Mouse (Mus musculus) testis, postnatal 10 days (tissue): ENCODE results near the gene Tmem206.

ENCODE experiments used
- DNase-seq: peaks from one replicate; pipeline ENCODE4 v3.0.0; 2021; ENCODE audit warnings: low spot score

Gene Tmem206

DNA sequence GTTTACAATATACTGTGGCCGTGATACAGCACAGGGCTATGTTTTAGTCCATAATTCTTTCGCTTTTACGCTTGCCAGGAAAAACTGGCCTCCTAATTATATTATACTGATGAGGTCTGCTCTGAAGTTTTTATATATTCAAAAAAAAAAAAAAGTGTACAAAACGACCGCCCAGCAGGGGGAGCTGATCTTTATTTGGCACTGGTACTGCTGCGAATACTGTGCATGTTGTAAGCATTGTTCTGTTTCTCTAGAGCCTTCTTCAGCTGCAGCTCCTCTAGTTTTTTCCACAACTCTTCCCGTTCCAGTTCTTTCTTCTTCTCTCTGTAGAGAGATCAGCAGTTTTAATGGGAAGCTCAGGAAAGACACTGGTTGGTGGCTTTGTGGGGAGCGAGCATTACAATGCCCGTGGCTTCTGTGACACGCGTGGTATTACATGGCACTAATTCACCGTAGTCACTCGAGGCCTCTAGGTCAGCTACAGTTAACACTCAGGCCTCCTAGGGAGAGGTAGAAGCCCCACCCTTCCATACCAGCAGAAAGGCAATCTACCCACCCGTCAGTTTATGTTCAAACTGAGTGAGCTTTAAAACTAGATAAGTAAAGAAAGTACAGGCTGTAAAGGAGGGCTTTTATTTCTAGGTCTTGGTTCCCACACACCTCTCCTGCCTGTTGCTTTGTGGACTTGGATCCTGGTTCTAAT, 27.2 kb downstream of the Tmem206 start:
- DNase-seq, result peak; percentile 88

DNA sequence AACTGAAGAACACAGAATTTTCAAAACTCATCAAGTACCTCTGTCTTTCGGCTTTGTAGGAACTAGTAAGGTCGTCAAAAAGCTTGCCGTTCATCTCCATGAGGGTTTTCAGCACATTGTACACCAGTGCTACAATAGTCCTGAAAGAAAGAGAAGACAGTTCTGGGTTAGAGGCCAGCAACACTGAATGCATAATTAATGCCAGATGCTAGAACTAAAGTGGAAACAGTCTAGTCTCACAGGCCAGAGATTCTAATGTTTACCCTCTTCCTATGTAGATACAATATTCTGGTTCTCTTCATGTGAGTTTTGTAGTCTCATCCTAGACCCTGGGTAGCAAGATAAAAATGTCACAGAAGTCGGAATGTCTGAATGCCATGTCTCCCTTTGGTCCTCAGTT, 28.1 kb downstream of the Tmem206 start:
- no peak for DNase-seq

DNA sequence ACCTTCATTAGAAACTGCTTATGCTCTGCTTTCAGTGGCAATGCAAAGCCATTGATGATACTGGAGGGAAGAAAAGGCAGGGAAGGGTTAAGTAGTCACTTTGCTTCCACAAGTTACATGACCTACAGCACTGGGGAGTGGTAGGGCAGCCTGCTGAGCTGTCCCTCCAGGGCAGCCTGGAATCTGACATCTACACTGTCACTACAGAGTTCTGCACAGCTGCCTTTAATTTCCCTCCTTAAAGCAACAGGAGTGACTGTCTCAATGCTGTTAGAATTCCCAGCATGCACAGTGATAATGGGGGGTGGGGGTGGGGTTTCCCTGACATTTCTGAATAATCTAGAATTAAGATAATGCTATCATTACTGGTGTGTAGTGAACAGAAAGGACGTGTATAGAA, 31.2 kb downstream of the Tmem206 start:
- DNase-seq, result no peak

DNA sequence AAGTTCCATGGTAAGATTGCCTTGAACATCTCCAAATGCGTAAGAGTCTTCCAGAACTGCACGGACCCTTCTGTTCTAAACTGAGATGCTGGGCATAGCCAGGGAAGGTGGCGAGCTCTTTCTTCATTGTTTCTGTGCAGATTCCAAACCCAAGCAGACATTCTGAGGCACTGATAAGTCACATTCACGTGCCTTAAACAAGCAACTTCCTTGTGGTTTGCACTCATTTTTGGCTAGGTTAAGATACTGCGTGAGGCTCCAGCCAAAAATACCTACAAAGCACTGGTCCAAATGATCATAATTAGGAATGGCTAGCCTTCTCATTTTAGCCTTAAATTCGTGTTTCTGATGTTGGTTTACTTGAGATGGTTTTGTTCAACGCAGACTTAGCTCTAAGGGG, 33.8 kb downstream of the Tmem206 start:
- DNase-seq, result no peak

DNA sequence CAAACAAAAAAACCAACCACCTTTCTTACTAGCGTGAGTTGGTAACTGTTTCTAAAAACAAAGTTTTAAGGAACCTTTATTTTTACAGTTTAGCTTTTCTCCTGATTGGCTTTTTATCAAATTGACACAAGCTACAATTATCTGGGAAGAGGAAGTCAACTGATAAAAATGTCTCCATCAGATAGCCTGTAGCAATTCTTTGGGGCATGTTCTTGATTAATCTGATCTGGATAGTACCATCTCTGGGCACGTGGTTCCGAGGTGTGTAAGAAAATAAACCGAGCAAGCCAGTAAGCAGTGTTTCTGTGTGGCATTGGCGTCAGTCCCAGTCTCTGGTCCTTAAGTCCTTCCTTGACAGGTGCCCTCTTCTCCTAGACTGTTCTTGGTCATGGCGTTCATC, 36.7 kb downstream of the Tmem206 start:
- no peak for DNase-seq

DNA sequence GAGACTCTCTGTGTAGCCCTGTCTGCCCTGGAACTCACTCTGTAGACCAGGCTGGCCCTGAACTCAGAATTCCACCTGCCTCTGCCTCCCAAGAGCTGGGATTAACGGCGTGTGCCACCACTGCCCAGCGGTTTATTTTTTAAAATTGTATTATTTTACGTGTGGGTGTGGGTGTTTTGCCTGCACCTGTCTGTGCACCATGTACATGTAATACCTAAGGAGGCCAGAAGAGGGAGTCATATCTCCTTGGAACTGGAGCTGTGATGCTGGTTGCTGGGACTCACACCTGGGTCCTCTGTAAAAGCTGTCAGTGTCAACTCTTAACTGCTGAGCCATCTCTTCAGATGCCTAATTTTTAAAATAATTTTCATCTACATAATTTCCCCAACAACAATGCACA, 38.8 kb downstream of the Tmem206 start:
- no peak for DNase-seq

DNA sequence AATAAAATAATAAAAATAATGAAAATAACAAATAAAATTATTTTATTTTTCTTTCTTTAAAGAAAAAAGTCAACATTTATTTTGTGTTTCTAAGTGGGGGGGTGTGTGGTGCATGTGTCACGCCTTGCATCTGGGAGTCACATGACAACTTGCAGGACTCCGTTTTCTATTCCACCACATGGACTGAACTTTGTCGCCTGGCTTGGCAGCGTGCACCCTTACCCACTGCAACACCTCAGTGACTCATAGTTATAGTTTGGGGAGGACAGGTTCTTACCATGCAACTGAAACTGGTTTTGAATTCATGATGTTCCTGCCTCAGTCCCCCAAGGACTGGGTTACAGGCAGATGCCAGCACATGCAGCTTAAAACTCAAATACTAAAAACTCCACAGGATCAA, 42.5 kb downstream of the Tmem206 start:
- no peak for DNase-seq

DNA sequence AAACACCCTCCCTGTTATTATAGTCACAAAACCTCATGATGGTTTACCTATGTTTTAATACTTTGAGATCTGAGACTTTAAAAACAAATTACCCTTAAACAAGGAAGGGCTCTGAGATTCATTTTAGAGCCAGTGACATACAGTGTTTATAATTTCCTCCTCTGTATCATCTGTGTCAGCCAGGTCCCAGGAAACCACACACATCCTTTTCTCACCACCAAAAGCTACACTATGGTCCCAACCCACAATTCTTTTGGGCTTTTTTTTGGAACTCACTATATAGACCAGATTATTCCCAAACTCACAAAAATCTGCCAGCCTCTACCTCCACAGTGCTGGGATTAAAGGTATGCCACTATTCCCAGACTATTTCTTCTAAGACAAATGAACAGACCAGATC, 43.4 kb downstream of the Tmem206 start:
- DNase-seq, result no peak

DNA sequence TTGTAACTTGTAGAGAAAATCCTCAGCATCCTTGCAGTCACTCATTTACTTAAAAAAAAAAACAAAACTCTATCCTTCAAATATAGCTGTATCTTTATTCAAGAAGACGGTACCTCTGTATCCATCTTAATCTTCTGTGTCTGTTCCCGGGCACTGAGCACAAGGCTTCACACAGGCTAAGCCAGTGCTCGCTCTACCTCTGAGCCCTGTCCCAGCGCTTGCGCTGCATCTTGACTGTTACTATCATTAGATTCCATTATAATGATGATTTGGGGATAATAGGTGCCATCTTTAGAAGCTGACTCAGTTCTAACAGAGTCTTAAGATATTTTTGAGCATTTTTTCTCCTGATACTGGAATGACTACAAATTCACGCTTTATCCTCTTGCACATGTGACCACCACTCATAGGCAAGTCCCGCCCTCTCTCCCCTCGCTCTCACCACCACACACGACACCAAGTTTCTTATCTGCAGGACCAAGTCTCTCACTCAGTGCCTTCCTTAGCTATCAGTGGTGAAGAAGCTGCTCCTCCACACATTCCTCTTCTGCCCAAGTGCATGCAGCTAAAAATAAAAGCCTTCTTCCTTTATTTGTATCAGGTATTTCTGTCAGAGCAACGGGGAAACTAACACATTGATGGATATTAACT, 49.4 kb downstream of the Tmem206 start:
- DNase-seq, result no peak

DNA sequence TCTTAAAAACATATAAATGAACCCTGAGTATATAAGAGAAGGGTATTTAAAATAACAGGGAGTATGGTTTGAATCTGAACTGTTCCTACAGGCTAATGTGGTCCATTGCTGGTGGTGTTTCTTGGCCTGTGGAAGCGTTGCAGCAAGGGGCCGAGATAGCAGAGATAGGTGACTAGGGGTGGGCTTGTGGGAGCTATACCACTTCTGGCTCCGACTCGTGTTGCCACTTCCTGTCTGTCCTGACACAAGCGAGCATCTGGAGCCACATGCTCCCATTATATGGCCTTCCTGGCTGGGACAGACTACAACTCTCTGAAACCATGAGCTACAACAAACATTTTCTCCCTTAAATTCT, 49.9 kb downstream of the Tmem206 start:
- no peak for DNase-seq

DNA sequence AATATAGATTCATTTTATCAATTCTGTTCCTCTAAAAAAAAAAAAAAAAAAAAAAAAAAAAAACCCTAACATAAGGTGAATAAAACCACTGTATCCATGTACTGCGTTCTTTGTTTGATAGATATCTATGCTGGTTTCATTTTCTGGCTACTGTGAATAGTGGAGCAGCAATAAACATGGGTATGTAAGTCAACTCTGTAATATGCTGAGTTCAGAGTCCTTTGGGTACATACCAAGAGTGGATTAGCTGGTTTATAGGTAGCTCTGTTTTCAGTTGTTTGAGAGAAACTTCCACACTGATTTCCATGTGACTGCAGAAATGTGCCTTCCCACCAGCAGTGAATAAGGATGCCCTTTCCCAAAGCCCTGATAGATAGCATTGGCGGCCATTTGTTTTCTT, 52.4 kb downstream of the Tmem206 start:
- DNase-seq, result no peak

DNA sequence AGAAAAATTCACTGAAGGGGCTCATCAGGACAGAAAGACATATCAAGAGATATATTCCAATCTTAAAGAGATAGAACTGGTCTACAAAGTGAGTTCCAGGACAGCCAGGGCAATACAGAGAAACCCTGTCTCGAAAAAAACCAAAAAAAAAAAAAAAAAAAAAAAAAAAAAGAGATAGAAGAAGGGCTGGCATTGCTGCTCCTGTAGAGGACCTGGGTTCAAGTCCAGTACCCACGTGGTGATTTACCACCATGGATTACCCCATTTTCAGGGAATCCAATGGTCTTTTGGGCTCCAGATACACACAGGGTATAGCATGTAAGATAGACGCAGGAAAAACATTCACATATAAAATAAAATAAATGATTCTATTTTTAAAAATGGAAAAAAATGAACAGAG, 55.1 kb downstream of the Tmem206 start:
- no peak for DNase-seq

DNA sequence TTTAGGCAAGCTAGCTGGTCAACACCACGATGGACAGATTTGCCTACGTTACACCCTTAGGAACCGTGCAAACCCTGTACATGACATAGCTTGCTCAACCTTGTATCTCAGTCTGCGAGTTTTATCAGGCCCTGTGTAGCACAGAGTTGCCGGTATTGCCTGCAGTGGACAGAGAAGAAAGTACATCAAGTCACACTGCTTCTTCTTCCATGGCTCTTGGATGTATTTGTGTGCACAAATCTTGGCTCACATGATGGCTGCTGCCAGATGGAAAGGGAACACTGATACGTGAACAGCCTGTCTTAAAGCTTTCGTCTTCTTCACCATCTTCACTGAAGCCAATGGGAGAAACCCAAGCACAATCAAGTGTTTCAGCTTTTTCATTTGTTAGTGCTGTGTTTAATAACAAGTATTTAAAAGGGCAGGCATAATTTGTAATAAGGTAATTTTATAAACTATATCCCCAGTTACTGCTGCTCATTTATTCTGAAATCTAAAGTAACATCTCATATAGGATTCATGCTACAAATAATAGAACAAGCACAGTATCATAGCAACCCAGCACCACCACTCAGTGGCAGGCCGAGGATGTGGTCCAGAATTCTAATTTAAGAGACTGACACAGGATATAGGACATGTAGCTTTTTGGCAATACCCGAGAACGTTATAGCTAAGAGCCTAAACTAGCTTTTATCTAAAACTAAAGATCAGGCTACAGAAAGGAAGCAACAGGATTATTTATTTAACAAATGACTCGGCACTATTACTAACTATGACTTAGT, 56.4 kb downstream of the Tmem206 start:
- no peak for DNase-seq

DNA sequence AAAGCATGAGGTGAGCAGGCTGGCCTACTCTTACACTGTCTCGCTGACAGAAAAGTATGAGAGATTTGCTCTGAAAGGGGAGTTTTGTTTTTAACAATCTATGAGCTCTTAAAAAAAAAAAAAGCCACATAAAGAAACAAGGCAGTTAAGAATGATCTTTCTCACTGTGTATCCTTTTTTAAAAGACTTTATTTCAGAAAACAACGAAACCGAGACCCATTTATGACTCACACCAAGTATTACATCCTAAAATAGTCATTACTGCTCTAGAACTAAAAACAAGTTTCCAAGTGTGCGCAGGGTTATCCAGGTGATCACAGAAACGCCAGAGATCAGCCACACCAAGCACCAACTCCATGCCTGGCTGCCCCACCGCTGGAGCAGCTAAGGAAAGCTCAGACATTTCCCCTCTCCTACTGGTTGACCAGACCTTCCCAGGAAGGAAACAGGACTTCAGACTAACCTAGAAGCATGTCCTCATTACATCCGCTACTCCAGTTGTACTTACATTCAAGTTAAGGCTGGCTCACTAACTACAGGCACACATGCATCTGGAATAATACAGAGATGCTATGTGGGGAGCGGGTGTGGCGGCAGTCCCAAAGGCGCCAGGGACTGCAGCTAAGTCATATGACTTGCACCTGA, 59.2 kb downstream of the Tmem206 start:
- no peak for DNase-seq

DNA sequence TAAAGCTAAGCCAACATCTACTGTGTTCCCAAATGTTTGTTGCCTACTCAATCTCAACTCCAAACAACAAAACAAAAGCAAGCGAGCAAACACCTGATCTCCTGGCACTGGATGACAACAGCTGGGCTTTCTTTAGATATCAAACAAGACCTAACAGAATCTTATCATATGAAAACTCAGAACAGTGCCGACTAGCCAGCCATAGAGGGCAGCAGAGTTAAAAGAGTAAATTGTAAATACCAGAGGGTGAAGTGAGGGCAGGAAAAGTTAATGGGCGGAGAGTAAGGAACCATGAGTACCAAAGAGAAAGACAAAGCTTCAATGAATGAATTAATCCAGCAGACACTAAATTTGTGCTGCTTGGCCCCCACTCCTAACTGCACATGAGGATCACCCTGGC, 65.6 kb downstream of the Tmem206 start:
- peak; percentile 54 for DNase-seq

DNA sequence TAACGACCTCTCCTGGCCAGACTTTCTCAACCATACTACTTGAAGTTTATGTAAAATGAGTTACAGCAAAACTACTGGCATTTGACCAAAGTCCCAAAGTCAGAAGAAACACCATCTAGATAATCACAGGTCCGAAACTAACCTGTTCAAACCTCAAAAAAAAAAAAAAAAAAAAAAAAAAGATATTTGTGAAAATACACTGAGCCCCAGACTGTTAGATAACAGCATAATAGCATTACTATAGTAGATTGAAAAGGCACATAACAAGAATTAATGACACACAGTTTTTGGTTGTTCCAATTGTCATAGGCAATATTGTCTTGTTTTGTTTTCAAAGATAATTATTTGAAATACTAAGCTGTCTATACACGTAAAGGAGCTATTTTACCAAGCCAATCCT, 67.8 kb downstream of the Tmem206 start:
- DNase-seq, result no peak

DNA sequence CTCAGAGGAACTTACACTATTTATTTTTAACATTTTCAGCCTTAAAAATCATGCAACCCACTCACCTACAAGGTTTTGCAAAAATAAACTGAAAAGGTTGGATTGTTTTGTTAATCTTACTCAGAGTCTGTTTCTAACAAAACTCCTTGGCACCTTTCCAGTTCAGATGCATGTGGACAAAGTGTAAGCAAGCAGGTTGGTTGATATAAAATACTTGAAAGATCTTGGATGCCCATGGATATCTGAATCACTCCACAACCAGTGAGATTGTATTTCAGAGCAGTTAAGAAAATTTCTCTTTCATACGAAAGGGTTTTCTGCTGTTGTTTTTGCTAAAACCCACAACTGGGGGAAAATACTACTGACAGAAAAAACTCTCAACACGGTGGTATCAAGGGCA, 68.4 kb downstream of the Tmem206 start:
- DNase-seq, result no peak

DNA sequence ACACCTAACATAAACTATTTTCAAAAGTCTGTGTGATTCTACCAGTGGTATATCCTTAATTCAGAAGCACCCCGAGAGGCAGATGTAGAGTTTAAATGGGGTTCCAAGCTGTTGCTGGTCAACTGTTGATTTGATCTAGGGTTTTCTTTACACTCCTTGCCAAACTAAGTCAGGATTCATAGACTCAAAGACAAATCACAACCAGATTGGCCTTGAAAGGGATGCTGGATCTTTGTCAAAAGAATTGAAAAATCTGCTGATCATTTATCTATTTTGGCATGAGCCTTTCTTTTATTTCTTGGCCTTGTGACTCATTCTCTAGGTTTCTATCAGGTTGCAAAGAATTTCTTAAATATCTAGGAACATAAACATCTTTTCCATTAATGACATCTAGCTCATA, 69.5 kb downstream of the Tmem206 start:
- DNase-seq, result no peak

DNA sequence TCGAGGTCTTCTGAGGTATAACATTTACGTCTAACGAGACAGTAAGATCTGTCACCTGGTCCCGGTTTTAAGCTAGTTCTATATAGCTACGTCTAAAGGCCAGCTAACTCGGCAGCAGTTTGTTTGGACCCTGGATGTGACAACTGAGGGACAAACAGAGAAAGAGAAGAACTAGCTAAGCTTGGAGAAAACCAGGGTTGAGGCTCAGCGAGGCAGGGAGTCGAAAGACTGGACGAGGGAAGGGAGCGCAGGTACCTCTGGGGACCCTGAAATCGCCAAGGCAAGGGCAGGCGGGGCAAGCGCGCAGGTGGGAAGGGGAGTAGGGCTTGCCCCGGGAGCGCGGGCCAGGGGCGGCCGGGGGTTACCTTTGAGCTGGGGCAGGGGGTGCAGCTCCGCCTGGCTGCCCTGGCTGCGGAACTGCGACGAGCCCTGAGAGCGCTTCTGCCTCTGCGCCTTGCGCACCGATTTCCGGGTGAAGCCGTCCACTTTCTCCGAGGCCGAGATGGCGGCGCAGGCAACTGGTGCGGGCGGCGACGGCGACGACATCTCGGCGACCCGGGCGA, 70.2 kb downstream of the Tmem206 start:
- peak; percentile 70 for DNase-seq

DNA sequence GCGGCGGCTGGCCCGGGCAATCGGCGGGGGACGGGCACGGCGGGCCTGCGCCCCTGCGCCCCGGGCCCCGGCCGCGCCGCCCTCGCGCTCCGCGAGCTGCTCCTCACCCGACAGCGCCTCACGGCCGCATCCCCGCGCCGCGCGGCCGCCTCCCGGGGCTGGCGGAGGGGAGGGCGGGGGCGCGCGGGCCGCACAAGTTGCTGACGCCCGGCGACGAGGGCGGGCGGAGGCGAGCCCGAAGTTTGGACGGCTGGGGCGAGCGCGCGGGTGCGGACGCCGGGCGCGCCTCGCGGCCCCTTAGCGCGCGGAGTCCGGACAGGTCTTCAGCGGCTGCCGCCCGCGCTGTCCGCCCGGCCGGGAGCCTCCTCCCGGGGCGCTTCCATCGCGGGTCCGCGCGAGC, 70.7 kb downstream of the Tmem206 start:
- DNase-seq, result peak; percentile 75

DNA sequence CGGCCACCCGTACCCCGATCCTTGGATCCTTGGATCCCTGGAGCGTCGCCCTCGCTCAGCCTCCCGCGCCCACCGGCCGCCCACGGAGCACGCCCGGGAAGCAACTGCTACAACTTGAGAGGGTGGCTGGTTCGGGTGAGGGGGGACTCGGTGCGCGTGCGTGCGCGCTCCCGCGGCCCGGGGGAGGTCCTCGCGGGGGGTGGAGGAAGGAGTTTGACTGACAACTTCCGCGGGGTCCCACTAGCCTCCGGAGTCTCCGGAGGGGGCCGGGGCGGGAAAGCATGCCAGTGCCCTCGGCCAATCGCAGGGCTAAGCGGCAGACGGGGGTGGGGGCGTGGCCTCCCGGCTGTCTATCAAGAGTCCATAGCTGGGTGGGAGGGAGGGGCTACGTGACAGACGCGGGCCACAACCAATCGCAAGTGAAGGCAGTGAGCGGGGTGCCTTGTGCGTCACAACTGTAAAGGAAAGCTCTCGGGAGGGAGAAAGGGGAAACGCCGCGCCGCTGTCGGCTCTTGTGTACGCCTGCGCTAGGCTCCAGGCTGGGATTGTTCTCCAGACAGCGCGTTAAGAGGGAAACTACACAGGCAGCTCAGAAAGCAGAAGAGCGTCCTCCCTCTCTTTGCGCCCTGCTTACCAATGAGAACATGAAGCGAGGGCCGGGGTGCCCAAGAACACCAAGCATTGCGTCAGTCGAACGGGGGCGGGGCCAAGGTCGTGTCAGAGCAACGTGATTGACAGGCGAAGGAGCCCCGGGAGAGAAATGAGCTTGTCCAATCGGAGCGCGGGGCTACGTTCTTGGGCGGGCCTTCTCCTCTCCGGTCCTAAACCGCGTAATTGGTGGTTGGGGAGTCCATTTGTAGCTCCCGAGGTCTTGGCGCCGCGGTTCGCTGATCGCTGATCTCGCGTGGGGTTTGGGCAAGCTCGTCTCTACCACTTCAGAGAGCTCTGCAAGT, 71.5 kb downstream of the Tmem206 start:
- DNase-seq, result peak; percentile 100
